Mouse (Mus musculus) thymus, adult 2 months (tissue): Measurements from ENCODE around the gene Oxld1.

Experiments
- CTCF ChIP-seq: fragments of 200-500 bp; IDR thresholded peaks from 2 replicates; pipeline ENCODE4 v1.5.1; 2012; ENCODE audit warnings: mild to moderate bottlenecking, control low read depth, low read length, moderate library complexity, borderline replicate concordance; ENCODE audit not compliant: control insufficient read depth, poor library complexity, insufficient read depth; ENCODE audit errors: extremely low read depth
- POLR2A ChIP-seq: fragments of 200-500 bp; IDR thresholded peaks from 2 replicates; pipeline ENCODE4 v1.6.1; 2012; ENCODE audit warnings: mild to moderate bottlenecking, low read length, control low read depth, moderate library complexity; ENCODE audit not compliant: control insufficient read depth, poor library complexity, insufficient read depth; ENCODE audit errors: extremely low read depth

DNA sequence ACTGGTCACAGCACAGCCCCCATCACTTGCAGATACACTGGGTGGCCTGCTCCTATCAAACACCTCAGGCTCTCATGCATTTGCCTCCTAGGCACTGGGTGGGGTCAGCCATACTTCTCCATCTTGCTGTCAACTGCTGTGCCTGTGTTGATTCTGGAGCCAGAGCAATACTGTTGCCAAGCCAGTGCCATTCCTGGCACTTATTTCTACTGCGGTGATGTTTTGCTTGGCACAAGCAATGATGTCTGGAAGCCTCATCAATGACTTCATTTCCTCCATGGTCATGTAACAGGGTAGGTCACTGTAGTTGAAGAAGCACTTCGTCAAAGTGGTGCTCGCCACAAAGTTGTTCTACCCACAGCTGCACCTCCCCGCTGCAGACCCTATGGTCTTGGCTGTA is 7.7 kb upstream of the Oxld1 start:
- no peak for TF ChIP-seq POLR2A
- TF ChIP-seq CTCF, result no peak
